Mouse (Mus musculus): ENCODE results near the gene Pten. TPM values are rescaled to one million over a fixed set of nuclear protein-coding genes. Genes with fewer than 3 reads are reported as not detected.
"Not testable (repeated sequence)": the region's sequence is repeated elsewhere in the genome, so short reads cannot be mapped to it uniquely, and the experiment has no call there.

Gene Pten
- polyA plus RNA-seq, 1 experiment from 2014 or later: 15.5 TPM

- H3K27ac ChIP-seq (replicated peaks; ENCODE audit: low read depth, low read length): no peak overlapping the region
- no peaks in the 10 kb centered on the region for H3K4me1 ChIP-seq (ENCODE audit: control insufficient read depth, insufficient read depth, low read length)
- H3K9ac ChIP-seq (ENCODE audit: low read depth, low read length): no peak overlapping the region
- 71% methylated on average over 6 of the region's 6 CpGs for WGBS
- DNase-seq (ENCODE audit: low spot score) (no peak), ATAC-seq (ENCODE audit: low read depth) (no peak)
- peaks cover 14% of the 10 kb centered on the region for H3K36me3 ChIP-seq (ENCODE audit: control insufficient read depth, insufficient read depth, low read length)
- H3K9me3 ChIP-seq (ENCODE audit: control insufficient read depth, low read length): no peaks in the 10 kb centered on the region
- no peaks in the 10 kb centered on the region for H3K27me3 ChIP-seq (replicated peaks; ENCODE audit: control insufficient read depth, insufficient read depth, low read length)
- no peak overlapping the region for H3K4me3 ChIP-seq (ENCODE audit: low read depth, low read length)
- H3K4me2 ChIP-seq (ENCODE audit: low read depth, low read length): no peak overlapping the region
Observed at GRCm38 (mm10) chr19:32808690-32809089, 51.4 kb downstream of the Pten start.

GRCm38 (mm10) chr19:32809117-32809516 is 51.8 kb downstream of the Pten start:
- Histone ChIP-seq H3K27me3 (replicated peaks; ENCODE audit: control insufficient read depth, insufficient read depth, low read length) (no peaks in the 10 kb centered on the region), H3K27ac (replicated peaks; ENCODE audit: low read depth, low read length) (no peak overlapping the region), H3K9me3 (ENCODE audit: control insufficient read depth, low read length) (no peaks in the 10 kb centered on the region), H3K4me1 (ENCODE audit: control insufficient read depth, insufficient read depth, low read length) (no peaks in the 10 kb centered on the region), H3K36me3 (ENCODE audit: control insufficient read depth, insufficient read depth, low read length) (peaks cover 18% of the 10 kb centered on the region), H3K4me2 (ENCODE audit: low read depth, low read length) (no peak overlapping the region), H3K9ac (ENCODE audit: low read depth, low read length) (no peak overlapping the region), H3K4me3 (ENCODE audit: low read depth, low read length) (no peak overlapping the region)
- no peak for ATAC-seq (ENCODE audit: low read depth)
- no peak for DNase-seq (ENCODE audit: low spot score)
- 67% methylated on average over 3 of the region's 3 CpGs for WGBS

GRCm38 (mm10) chr19:32818759-32819158 is 61.5 kb downstream of the Pten start:
- H3K36me3 ChIP-seq (ENCODE audit: control insufficient read depth, insufficient read depth, low read length): peaks cover 54% of the 10 kb centered on the region
- H3K4me3 ChIP-seq (ENCODE audit: low read depth, low read length): no peak overlapping the region
- H3K4me1 ChIP-seq (ENCODE audit: control insufficient read depth, insufficient read depth, low read length): no peaks in the 10 kb centered on the region
- no peak overlapping the region for H3K4me2 ChIP-seq (ENCODE audit: low read depth, low read length)
- H3K27me3 ChIP-seq (replicated peaks; ENCODE audit: control insufficient read depth, insufficient read depth, low read length): no peaks in the 10 kb centered on the region
- WGBS: 88% methylated on average over 4 of the region's 4 CpGs
- ATAC-seq (ENCODE audit: low read depth) (no peak), DNase-seq (ENCODE audit: low spot score) (no peak)
- H3K27ac ChIP-seq (replicated peaks; ENCODE audit: low read depth, low read length): no peak overlapping the region
- H3K9ac ChIP-seq (ENCODE audit: low read depth, low read length): no peak overlapping the region
- H3K9me3 ChIP-seq (ENCODE audit: control insufficient read depth, low read length): no peaks in the 10 kb centered on the region

GRCm38 (mm10) chr19:32822959-32823358 is 65.7 kb downstream of the Pten start:
- H3K27ac ChIP-seq (replicated peaks; ENCODE audit: low read depth, low read length); H3K27me3 ChIP-seq (replicated peaks; ENCODE audit: control insufficient read depth, insufficient read depth, low read length); DNase-seq (ENCODE audit: low spot score); H3K4me3 ChIP-seq (ENCODE audit: low read depth, low read length); H3K9me3 ChIP-seq (ENCODE audit: control insufficient read depth, low read length); H3K9ac ChIP-seq (ENCODE audit: low read depth, low read length); H3K4me2 ChIP-seq (ENCODE audit: low read depth, low read length); H3K4me1 ChIP-seq (ENCODE audit: control insufficient read depth, insufficient read depth, low read length); ATAC-seq (ENCODE audit: low read depth): not testable (repeated sequence)
- peaks cover 27% of the 10 kb centered on the region for H3K36me3 ChIP-seq (ENCODE audit: control insufficient read depth, insufficient read depth, low read length)
- no CpG with 5 or more reads among the region's 7 CpGs for WGBS

- Histone ChIP-seq H3K9ac (ENCODE audit: low read depth, low read length) (no peak overlapping the region), H3K4me1 (ENCODE audit: control insufficient read depth, insufficient read depth, low read length) (no peaks in the 10 kb centered on the region), H3K27me3 (replicated peaks; ENCODE audit: control insufficient read depth, insufficient read depth, low read length) (no peaks in the 10 kb centered on the region), H3K27ac (replicated peaks; ENCODE audit: low read depth, low read length) (no peak overlapping the region), H3K36me3 (ENCODE audit: control insufficient read depth, insufficient read depth, low read length) (no peaks in the 10 kb centered on the region), H3K4me3 (ENCODE audit: low read depth, low read length) (no peak overlapping the region), H3K9me3 (ENCODE audit: control insufficient read depth, low read length) (no peaks in the 10 kb centered on the region), H3K4me2 (ENCODE audit: low read depth, low read length) (no peak overlapping the region)
- WGBS: 79% methylated on average over 4 of the region's 4 CpGs
- ATAC-seq (ENCODE audit: low read depth): no peak
- no peak for DNase-seq (ENCODE audit: low spot score)
Observed at GRCm38 (mm10) chr19:32826616-32827015, 69.3 kb downstream of the Pten start.

GRCm38 (mm10) chr19:32829871-32830270 is 72.6 kb downstream of the Pten start:
- Histone ChIP-seq H3K4me1 (ENCODE audit: control insufficient read depth, insufficient read depth, low read length) (no peaks in the 10 kb centered on the region), H3K27ac (replicated peaks; ENCODE audit: low read depth, low read length) (no peak overlapping the region), H3K9ac (ENCODE audit: low read depth, low read length) (no peak overlapping the region), H3K36me3 (ENCODE audit: control insufficient read depth, insufficient read depth, low read length) (no peaks in the 10 kb centered on the region), H3K4me3 (ENCODE audit: low read depth, low read length) (no peak overlapping the region), H3K4me2 (ENCODE audit: low read depth, low read length) (no peak overlapping the region), H3K9me3 (ENCODE audit: control insufficient read depth, low read length) (no peaks in the 10 kb centered on the region), H3K27me3 (replicated peaks; ENCODE audit: control insufficient read depth, insufficient read depth, low read length) (no peaks in the 10 kb centered on the region)
- ATAC-seq (ENCODE audit: low read depth): no peak
- DNase-seq (ENCODE audit: low spot score): no peak
- WGBS: 89% methylated on average over 2 of the region's 2 CpGs

GRCm38 (mm10) chr19:32831286-32831685 is 74.0 kb downstream of the Pten start:
- DNase-seq (ENCODE audit: low spot score): no peak

GRCm38 (mm10) chr19:32840491-32840890 is 83.2 kb downstream of the Pten start:
- H3K9ac ChIP-seq (ENCODE audit: low read depth, low read length): no peak overlapping the region

More at GRCm38 (mm10) chr19:32831286-32831685, 74.0 kb downstream of the Pten start:
- no peaks in the 10 kb centered on the region for H3K27me3 ChIP-seq (replicated peaks; ENCODE audit: control insufficient read depth, insufficient read depth, low read length)
- H3K9ac ChIP-seq (ENCODE audit: low read depth, low read length): no peak overlapping the region
- H3K4me1 ChIP-seq (ENCODE audit: control insufficient read depth, insufficient read depth, low read length): no peaks in the 10 kb centered on the region
- WGBS: 86% methylated on average over 4 of the region's 4 CpGs
- H3K4me2 ChIP-seq (ENCODE audit: low read depth, low read length): no peak overlapping the region
- no peak overlapping the region for H3K27ac ChIP-seq (replicated peaks; ENCODE audit: low read depth, low read length)
- no peak overlapping the region for H3K4me3 ChIP-seq (ENCODE audit: low read depth, low read length)
- no peak for ATAC-seq (ENCODE audit: low read depth)
- no peaks in the 10 kb centered on the region for H3K9me3 ChIP-seq (ENCODE audit: control insufficient read depth, low read length)
- no peaks in the 10 kb centered on the region for H3K36me3 ChIP-seq (ENCODE audit: control insufficient read depth, insufficient read depth, low read length)

GRCm38 (mm10) chr19:32844486-32844885 is 87.2 kb downstream of the Pten start:
- WGBS: 73% methylated on average over 5 of the region's 5 CpGs
- no peaks in the 10 kb centered on the region for H3K36me3 ChIP-seq (ENCODE audit: control insufficient read depth, insufficient read depth, low read length)
- H3K9ac ChIP-seq (ENCODE audit: low read depth, low read length): no peak overlapping the region
- H3K9me3 ChIP-seq (ENCODE audit: control insufficient read depth, low read length): no peaks in the 10 kb centered on the region
- H3K27ac ChIP-seq (replicated peaks; ENCODE audit: low read depth, low read length): no peak overlapping the region
- H3K4me1 ChIP-seq (ENCODE audit: control insufficient read depth, insufficient read depth, low read length): peaks cover 5% of the 10 kb centered on the region; the same call in 1 of the 2 replicates
- H3K4me2 ChIP-seq (ENCODE audit: low read depth, low read length): no peak overlapping the region
- DNase-seq (ENCODE audit: low spot score): no peak
- no peaks in the 10 kb centered on the region for H3K27me3 ChIP-seq (replicated peaks; ENCODE audit: control insufficient read depth, insufficient read depth, low read length)
- no peak overlapping the region for H3K4me3 ChIP-seq (ENCODE audit: low read depth, low read length)
- no peak for ATAC-seq (ENCODE audit: low read depth)

More at GRCm38 (mm10) chr19:32840491-32840890, 83.2 kb downstream of the Pten start:
- DNase-seq (ENCODE audit: low spot score) (no peak), ATAC-seq (ENCODE audit: low read depth) (no peak)
- WGBS: 85% methylated on average over 6 of the region's 6 CpGs
- Histone ChIP-seq H3K4me2 (ENCODE audit: low read depth, low read length) (no peak overlapping the region), H3K36me3 (ENCODE audit: control insufficient read depth, insufficient read depth, low read length) (no peaks in the 10 kb centered on the region), H3K4me3 (ENCODE audit: low read depth, low read length) (no peak overlapping the region), H3K9me3 (ENCODE audit: control insufficient read depth, low read length) (0 out of 2 replicates have a peak, but pooled peaks cover 4% of the 10 kb centered on the region), H3K27ac (replicated peaks; ENCODE audit: low read depth, low read length) (no peak overlapping the region), H3K4me1 (ENCODE audit: control insufficient read depth, insufficient read depth, low read length) (peaks cover 5% of the 10 kb centered on the region; the same call in 1 of the 2 replicates), H3K27me3 (replicated peaks; ENCODE audit: control insufficient read depth, insufficient read depth, low read length) (no peaks in the 10 kb centered on the region)

Data from embryonic facial prominence, embryonic 14.5 days (tissue).